Mouse (Mus musculus) hindbrain, embryonic 14.5 days (tissue): Measurements from ENCODE around the gene Ctsa. TPM values are rescaled to one million over a fixed set of nuclear protein-coding genes. Genes with fewer than 3 reads are reported as not detected.
"Not testable (repeated sequence)": the region's sequence is repeated elsewhere in the genome, so short reads cannot be mapped to it uniquely, and the experiment has no call there.

Source experiments
- ATAC-seq: fragments of 200-750 bp; cut with Nextera tagmentation; 2 replicates; pipeline ENCODE4 v1.8.0; 2017; ENCODE audit warnings: moderate number of reproducible peaks, mild to moderate bottlenecking, moderate TSS enrichment, moderate library complexity; ENCODE audit not compliant: low FRiP score
- DNase-seq: peaks from one replicate; pipeline ENCODE4 v3.0.0-alpha.2; 2015; ENCODE audit warnings: low spot score
- H3K27ac ChIP-seq: fragments of 300-500 bp; sonication (generic); 2 replicates; pipeline ENCODE4 v1.5.1; 2014; ENCODE audit warnings: mild to moderate bottlenecking, moderate library complexity
- H3K27me3 ChIP-seq: fragments of 300-500 bp; sonication (generic); 2 replicates; pipeline ENCODE4 v1.6.1; 2014; ENCODE audit warnings: mild to moderate bottlenecking, low read length, mixed read lengths; ENCODE audit not compliant: control insufficient read depth, insufficient read depth
- H3K36me3 ChIP-seq: fragments of 300-500 bp; sonication (generic); replicated peaks from 2 replicates; pipeline ENCODE4 v1.6.1; 2014; ENCODE audit not compliant: control insufficient read depth, insufficient read depth
- H3K4me1 ChIP-seq: fragments of 300-500 bp; sonication (generic); replicated peaks from 2 replicates; pipeline ENCODE4 v1.6.1; 2014; ENCODE audit warnings: antibody characterized with exemption, low read length, mixed read lengths; ENCODE audit not compliant: control insufficient read depth, insufficient read depth
- H3K4me2 ChIP-seq: fragments of 300-500 bp; sonication (generic); replicated peaks from 2 replicates; pipeline ENCODE4 v1.6.1; 2014; ENCODE audit warnings: mild to moderate bottlenecking, moderate library complexity
- H3K4me3 ChIP-seq: fragments of 300-500 bp; sonication (generic); replicated peaks from 2 replicates; pipeline ENCODE4 v1.5.1; 2014; ENCODE audit warnings: mild to moderate bottlenecking, low read length
- H3K9ac ChIP-seq: fragments of 300-500 bp; sonication (generic); 2 replicates; pipeline ENCODE4 v1.6.1; 2014
- H3K9me3 ChIP-seq: fragments of 300-500 bp; sonication (generic); 2 replicates; pipeline ENCODE4 v1.6.1; 2016; ENCODE audit warnings: low read length; ENCODE audit not compliant: control insufficient read depth
- WGBS: fragments of 180-500 bp; shearing (Covaris S2); extraction: QIAGEN DNeasy Blood & Tissue Kit; methylation state at CpG from one replicate; pipeline ENCODE4 v1.1.7; 2014; 5-methylcytosine and 5-hydroxymethylcytosine counted together
- polyA plus RNA-seq: library from polyadenylated mRNA; unstranded; fragments of >200 nt; fragmentation: Nextera tagmentation; extraction: Ambion mirVana; gene quantifications from 2 replicates; pipeline ENCODE4 v1.2.1, GENCODE M21; 2014

Gene Ctsa
- polyA plus RNA-seq, 1 experiment from 2014 or later, result 89.6 TPM

DNA sequence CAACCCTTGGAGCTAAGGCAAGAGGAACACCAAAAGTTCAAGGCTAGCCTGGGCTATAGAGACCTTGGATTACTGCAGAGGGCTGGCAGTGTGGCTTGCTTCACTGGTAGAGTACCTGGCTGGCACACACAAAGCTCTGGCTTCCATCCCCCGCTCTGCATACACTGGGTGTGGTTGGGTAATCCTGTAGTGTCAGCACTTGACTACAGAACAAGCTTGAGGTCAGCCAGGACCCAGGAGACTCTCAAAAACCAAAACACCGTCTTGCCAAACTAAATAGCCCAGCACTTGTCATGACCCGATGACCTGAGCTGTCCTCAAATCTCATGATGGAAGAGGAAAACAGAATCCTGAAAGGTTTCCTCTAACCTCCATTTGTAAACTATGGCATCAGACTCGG is 42.2 kb upstream of the Ctsa start:
- DNase-seq, result no peak
- no peaks in the 10 kb centered on the region for H3K9me3 ChIP-seq
- H3K4me3 ChIP-seq, result no peak overlapping the region
- 86% methylated on average over 4 of the region's 4 CpGs for WGBS
- peaks cover 55% of the 10 kb centered on the region for H3K36me3 ChIP-seq
- no peak for ATAC-seq
- no peak overlapping the region for H3K4me2 ChIP-seq
- no peaks in the 10 kb centered on the region for H3K27me3 ChIP-seq
- H3K4me1 ChIP-seq, result peaks cover 7% of the 10 kb centered on the region; the same call in 1 of the 2 replicates
- no peak overlapping the region for H3K27ac ChIP-seq
- H3K9ac ChIP-seq, result no peak overlapping the region

GRCm38 (mm10) chr2:164791841-164792261 is 40.8 kb upstream of the Ctsa start:
- Histone ChIP-seq H3K36me3 (peaks cover 68% of the 10 kb centered on the region), H3K27me3 (no peaks in the 10 kb centered on the region), H3K9ac (no peak overlapping the region), H3K4me1 (0 out of 2 replicates have a peak, but pooled peaks cover under 1% of the 10 kb centered on the region), H3K4me2 (no peak overlapping the region), H3K27ac (no peak overlapping the region), H3K9me3 (no peaks in the 10 kb centered on the region), H3K4me3 (no peak overlapping the region)
- DNase-seq (no peak), ATAC-seq (no peak)
- 89% methylated on average over 18 of the region's 18 CpGs for WGBS

- no peaks in the 10 kb centered on the region for H3K9me3 ChIP-seq
- WGBS, result 95% methylated on average over 12 of the region's 12 CpGs
- H3K4me1 ChIP-seq, result no peaks in the 10 kb centered on the region
- DNase-seq, result no peak
- no peak overlapping the region for H3K4me3 ChIP-seq
- H3K36me3 ChIP-seq, result peaks cover 74% of the 10 kb centered on the region
- no peak overlapping the region for H3K4me2 ChIP-seq
- no peak for ATAC-seq
- no peak overlapping the region for H3K9ac ChIP-seq
- no peaks in the 10 kb centered on the region for H3K27me3 ChIP-seq
- H3K27ac ChIP-seq, result no peak overlapping the region
Measured at GRCm38 (mm10) chr2:164792400-164793190, 40.1 kb upstream of the Ctsa start.

- DNase-seq (peak; percentile 55), ATAC-seq (no peak)
- no peak overlapping the region for H3K27ac ChIP-seq
- H3K4me3 ChIP-seq, result no peak overlapping the region
- 82% methylated on average over 3 of the region's 3 CpGs for WGBS
- H3K36me3 ChIP-seq, result peaks cover 80% of the 10 kb centered on the region
- no peak overlapping the region for H3K9ac ChIP-seq
- no peaks in the 10 kb centered on the region for H3K4me1 ChIP-seq
- H3K4me2 ChIP-seq, result no peak overlapping the region
- no peaks in the 10 kb centered on the region for H3K27me3 ChIP-seq
- no peaks in the 10 kb centered on the region for H3K9me3 ChIP-seq
Measured at GRCm38 (mm10) chr2:164793236-164793635, 39.4 kb upstream of the Ctsa start.

- 93% methylated on average over 2 of the region's 2 CpGs for WGBS
- Histone ChIP-seq H3K4me2 (no peak overlapping the region), H3K4me1 (no peaks in the 10 kb centered on the region), H3K4me3 (no peak overlapping the region), H3K9ac (no peak overlapping the region), H3K27ac (no peak overlapping the region), H3K27me3 (no peaks in the 10 kb centered on the region), H3K9me3 (no peaks in the 10 kb centered on the region), H3K36me3 (peaks cover 83% of the 10 kb centered on the region)
- DNase-seq (no peak), ATAC-seq (no peak)
Measured at GRCm38 (mm10) chr2:164793772-164794171, 38.9 kb upstream of the Ctsa start.

GRCm38 (mm10) chr2:164794293-164794692 is 38.4 kb upstream of the Ctsa start:
- peaks cover 83% of the 10 kb centered on the region for H3K36me3 ChIP-seq
- H3K27me3 ChIP-seq, result no peaks in the 10 kb centered on the region
- H3K4me1 ChIP-seq, result no peaks in the 10 kb centered on the region
- 37% methylated on average over 5 of the region's 5 CpGs for WGBS
- H3K4me2 ChIP-seq, result no peak overlapping the region
- DNase-seq, result peak; percentile 89
- no peaks in the 10 kb centered on the region for H3K9me3 ChIP-seq
- H3K9ac ChIP-seq, result no peak overlapping the region
- H3K4me3 ChIP-seq, result no peak overlapping the region
- H3K27ac ChIP-seq, result no peak overlapping the region
- 0 out of 2 replicates have a peak, but pooled peaks have one; percentile 28 for ATAC-seq

DNA sequence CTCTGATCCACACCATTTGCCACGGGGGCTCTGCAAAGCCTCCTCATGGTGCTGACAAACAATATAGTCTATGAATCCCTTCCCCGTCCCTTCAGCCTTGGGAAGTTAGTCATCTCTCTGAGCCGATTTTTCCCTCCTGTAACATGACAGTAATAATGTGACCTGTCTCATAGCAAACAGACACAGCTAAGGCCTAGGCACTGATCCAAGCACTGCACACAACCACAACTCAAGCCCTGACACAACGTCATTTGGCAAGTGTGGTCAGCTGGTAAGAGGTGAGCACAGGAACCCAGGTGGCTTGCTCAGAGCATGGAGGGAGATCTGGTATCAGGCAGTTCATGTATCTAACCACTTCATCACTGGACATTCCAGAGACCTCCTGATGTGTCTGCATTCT is 36.8 kb upstream of the Ctsa start:
- Histone ChIP-seq H3K4me1 (no peaks in the 10 kb centered on the region), H3K36me3 (peaks cover 84% of the 10 kb centered on the region), H3K27me3 (no peaks in the 10 kb centered on the region), H3K4me3 (no peak overlapping the region), H3K27ac (no peak overlapping the region), H3K9me3 (no peaks in the 10 kb centered on the region), H3K4me2 (no peak overlapping the region), H3K9ac (no peak overlapping the region)
- no peak for ATAC-seq
- DNase-seq, result no peak
- WGBS, result 84% methylated on average over 4 of the region's 4 CpGs

DNA sequence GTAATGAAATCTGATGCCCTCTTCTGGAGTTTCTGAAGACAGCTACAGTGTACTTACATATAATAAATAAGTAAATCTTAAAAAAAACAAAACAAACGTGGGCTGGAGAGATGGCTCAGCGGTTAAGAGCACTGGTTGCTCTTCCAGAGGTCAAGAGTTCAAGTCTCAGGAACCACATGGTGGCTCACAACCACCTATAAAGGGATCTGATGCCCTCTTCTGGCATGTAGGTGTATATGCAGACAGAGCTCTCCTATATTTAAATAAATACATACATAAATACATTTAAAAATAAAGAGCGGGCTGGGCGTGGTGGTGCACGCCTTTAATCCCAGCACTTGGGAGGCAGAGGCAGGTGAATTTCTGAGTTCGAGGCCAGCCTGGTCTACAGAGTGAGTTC is 34.1 kb upstream of the Ctsa start:
- peaks cover 69% of the 10 kb centered on the region for H3K36me3 ChIP-seq
- H3K4me1 ChIP-seq, DNase-seq, H3K27me3 ChIP-seq, H3K4me2 ChIP-seq, H3K9ac ChIP-seq, H3K9me3 ChIP-seq, H3K27ac ChIP-seq, ATAC-seq, H3K4me3 ChIP-seq: not testable (repeated sequence)
- WGBS, result 83% methylated on average over 6 of the region's 6 CpGs

DNA sequence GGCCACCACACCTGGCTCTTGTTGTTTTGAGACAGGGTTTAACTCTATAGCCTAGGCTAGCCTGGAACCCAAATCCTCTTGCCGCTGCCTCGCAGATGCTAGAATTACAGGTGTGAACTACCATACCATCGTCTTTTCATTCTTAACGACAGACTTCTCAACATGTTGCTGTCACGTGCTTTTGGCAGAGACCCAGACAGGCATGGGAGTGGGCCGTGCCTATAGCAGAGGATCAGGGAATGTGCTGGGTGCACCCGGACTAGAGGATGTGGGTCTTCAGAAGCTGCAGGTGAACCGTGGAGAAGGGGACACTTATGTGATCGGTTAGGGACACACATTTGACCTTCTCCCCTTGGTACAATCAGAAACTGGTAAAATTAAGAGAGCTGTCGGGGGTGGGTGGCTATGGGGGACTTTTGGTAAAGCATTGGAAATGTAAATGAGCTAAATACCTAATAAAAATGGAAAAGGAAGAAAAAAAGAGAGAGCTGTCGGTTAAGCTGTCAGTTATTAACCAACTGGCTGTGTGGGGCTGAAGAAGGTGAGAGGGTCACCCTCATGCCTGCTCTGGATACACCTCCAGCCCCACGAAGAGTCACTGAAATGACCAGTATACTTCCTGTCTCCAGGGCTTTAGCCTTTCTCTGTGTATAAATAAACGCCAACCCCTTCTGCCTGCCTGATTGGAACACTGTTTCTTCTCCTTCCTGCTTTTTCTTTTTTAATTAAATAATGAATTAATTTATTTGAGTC is 32.2 kb upstream of the Ctsa start:
- DNase-seq (no peak), ATAC-seq (no peak)
- H3K4me2 ChIP-seq, result no peak overlapping the region
- H3K27me3 ChIP-seq, result no peaks in the 10 kb centered on the region
- no peaks in the 10 kb centered on the region for H3K9me3 ChIP-seq
- peaks cover 15% of the 10 kb centered on the region; the same call in 1 of the 2 replicates for H3K4me1 ChIP-seq
- no peak overlapping the region for H3K4me3 ChIP-seq
- peaks cover 59% of the 10 kb centered on the region for H3K36me3 ChIP-seq
- H3K27ac ChIP-seq, result no peak overlapping the region
- WGBS, result 92% methylated on average over 13 of the region's 13 CpGs
- H3K9ac ChIP-seq, result no peak overlapping the region
